Mouse (Mus musculus) urinary bladder, postnatal 4 days (tissue): Measurements from ENCODE around the gene Pknox2.

Experiments
- DNase-seq, 2 experiments: peaks; one replicate each; pipeline ENCODE4 v3.0.0; 2021 to 2022; ENCODE audit warnings: low spot score in 2 of 2

Pknox2 gene

DNA sequence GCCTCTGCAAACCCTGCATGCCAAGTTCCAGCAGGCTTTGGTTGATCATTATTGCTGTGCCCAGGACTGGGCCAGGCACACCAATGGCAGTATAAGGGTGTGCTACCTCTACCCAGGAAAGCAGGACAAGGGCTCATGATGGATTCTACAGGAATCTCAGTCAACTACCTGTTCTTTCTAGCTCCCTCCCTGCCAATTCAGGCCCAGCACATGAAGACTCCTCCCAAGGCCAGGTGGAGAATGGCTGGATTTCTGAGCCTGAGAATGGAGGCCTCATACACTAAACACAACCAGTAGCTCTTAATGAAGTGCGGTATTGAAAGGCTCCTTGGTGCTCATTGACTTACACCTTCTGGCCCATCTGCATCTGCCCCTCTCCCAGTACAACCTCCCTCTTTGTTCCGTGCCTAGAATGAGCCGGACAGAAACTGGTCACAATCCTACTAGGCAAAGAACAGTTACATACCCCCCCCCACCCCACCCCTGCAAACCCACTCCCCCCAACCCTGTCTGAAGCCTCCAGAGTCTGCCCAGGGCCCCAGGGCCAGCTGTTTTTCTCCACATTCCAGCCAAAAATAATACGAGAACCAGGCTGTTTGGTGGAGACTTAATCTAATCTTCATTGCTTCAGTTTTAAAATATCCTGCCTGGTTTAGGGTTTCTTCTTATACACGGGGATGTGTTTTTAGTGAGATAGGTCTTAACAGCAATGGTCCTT is 6.6 kb downstream of the Pknox2 start:
- peak; percentile 15 to 45 for DNase-seq

DNA sequence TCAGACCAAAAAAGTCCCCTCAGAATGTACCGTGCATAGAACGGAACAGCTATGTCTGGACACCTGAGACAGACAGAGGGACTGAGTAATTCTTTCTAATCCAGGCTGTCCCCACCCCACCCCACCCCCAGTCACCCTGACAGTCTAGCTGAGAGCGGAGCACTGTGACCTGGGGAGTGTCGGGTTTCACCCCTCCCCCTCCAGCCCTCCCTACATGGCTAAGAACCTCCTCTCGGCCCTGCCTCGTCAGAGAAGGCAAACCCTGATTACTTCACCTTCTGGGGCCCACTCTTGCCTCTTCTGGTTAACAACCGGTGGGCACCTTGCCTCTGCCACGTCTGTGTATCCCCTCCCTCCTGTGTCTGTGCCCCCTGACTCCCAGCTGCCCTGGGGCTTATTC is 7.7 kb downstream of the Pknox2 start:
- peak in 1 of 2 experiments; percentile 62 for DNase-seq

GRCm38 (mm10) chr9:37138883-37139282 is 8.3 kb downstream of the Pknox2 start:
- DNase-seq, result no peak

DNA sequence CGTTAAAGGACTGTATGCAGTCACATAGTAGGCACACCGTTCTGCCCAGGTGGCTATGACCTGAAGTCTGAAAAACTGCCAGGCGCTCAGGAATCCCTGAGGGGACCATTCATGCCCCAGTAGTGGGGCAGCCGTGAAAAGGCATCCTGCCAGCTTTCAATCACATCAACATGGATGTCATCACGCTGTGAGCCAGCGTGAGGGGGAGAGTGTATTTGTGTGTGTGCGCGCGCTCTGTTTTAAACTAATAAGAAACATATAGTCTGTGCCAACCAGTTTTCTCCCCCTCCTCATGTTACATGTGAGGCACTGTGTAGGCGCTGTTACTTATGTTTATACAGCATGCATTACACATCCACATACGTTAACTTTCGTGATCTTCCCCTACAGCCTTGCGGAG is 10.9 kb downstream of the Pknox2 start:
- DNase-seq, result no peak

DNA sequence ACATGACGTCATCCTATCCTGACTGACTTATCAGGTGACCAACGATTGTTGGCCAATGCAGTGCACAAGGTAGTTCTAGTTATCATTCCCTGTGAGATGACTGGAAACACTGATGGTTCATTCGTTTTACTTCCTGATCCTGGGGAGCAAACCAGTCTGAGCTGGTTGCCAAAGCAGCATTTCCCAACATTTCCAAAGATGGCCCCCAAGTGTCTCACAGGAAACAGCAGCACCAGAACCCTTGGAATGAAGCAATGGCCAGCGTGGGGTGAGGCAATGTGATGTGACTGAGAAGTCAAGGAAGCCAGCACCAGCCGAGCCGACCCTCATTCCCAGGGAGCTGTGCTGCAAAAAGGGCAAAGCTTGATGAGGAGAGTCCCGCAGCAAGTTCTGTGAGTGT is 13.7 kb downstream of the Pknox2 start:
- DNase-seq, result no peak

DNA sequence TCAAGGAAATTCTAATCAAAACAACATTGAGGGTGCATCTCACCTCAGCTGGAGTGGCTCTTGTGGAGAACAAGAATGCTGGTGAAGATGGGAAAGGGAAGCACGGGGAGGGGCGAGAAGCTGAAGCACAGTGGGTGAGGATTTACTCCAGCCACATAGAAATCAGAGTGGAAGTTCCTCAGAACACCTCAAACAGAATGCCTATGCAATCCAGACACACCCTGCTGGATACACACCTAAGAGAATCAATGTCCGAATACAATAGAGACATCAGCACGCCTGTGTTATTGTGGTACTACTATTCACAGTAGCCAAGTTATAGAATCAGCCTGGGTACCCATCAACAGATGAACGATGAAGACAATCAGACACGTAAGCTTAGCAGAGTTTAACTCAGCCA is 18.2 kb downstream of the Pknox2 start:
- no peak for DNase-seq

GRCm38 (mm10) chr9:37126197-37126596 is 21.0 kb downstream of the Pknox2 start:
- no peak for DNase-seq

- DNase-seq, result no peak
These were observed 22.3 kb downstream of the Pknox2 start for GRCm38 (mm10) chr9:37124696-37125480.

DNA sequence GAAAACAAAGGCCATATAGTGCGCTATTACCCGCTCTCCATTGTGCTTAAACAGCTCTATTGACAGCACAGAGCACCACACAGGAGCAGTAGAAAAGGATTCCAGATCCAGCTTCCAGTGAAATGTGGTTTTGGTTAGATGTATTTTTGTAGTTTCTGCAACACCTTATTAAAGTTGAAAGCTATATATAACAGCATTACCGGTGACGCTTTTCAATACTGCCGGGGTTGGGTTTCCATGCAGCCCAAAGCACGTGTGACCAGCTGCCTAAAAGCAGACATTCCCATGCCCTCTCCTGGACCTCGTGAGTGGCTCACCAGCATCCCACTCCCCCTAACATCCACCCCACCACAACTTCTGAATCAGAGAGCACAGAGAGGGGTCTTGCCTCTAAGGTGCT is 23.8 kb downstream of the Pknox2 start:
- DNase-seq, result no peak

GRCm38 (mm10) chr9:37122971-37123370 is 24.2 kb downstream of the Pknox2 start:
- DNase-seq, result no peak

- DNase-seq, result no peak
These were observed 24.8 kb downstream of the Pknox2 start for GRCm38 (mm10) chr9:37122381-37122780.

DNA sequence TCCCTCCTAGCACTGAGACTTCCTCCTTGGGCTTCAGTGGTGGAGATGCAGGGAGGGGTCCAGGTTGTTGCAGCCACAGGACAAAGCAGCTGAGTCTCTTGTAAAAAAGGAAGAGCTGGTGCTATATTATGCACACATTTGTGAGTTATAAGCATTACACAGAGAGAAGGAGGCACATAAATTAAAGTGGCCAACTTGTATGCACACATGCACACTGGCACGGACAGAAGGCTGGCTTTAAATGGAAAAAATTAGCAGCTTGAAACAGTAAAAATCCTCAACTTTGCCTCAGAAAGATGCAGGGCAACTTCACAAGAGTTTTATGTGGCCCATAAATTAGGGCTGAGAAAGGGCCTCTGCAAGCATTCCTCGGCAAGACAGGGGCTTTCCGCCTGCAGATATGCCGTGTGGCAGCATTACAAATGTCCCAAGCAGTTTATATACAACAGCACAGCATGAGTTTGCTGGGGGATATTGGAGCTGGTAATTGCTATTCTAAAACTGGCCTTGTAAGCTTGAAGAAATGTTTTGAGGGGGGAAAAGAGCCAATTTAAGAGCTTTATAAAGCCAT is 25.4 kb downstream of the Pknox2 start:
- DNase-seq, result no peak

GRCm38 (mm10) chr9:37120801-37121200 is 26.4 kb downstream of the Pknox2 start:
- DNase-seq, result peak in 1 of 2 experiments; percentile 53

GRCm38 (mm10) chr9:37117529-37117928 is 29.7 kb downstream of the Pknox2 start:
- DNase-seq, result no peak

- DNase-seq, result no peak
These were observed 30.4 kb downstream of the Pknox2 start for GRCm38 (mm10) chr9:37116632-37117413.

DNA sequence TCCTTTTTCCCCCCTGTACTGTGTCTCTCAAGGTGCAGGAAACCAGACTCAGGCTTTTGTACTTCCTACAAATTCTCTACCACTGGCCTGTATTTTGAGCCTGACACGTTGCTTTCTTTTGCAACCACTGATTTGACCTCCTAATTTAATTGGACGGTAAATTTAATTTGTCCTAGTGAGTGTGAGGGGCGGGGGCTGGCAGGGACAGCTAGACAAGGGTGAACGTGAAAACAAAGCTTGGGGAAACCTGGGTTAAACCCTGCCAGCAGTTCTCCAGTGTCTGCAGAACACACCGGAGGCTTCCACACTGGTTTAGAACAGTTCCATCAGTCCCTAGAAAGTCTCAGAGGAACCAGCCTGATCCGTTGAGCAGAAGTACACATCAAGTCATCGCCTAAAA is 31.4 kb downstream of the Pknox2 start:
- DNase-seq, result no peak

- DNase-seq, result no peak
These were observed 32.6 kb downstream of the Pknox2 start for GRCm38 (mm10) chr9:37114286-37115267.

GRCm38 (mm10) chr9:37107546-37107945 is 39.7 kb downstream of the Pknox2 start:
- DNase-seq, result no peak

GRCm38 (mm10) chr9:37106808-37107207 is 40.4 kb downstream of the Pknox2 start:
- DNase-seq, result no peak

DNA sequence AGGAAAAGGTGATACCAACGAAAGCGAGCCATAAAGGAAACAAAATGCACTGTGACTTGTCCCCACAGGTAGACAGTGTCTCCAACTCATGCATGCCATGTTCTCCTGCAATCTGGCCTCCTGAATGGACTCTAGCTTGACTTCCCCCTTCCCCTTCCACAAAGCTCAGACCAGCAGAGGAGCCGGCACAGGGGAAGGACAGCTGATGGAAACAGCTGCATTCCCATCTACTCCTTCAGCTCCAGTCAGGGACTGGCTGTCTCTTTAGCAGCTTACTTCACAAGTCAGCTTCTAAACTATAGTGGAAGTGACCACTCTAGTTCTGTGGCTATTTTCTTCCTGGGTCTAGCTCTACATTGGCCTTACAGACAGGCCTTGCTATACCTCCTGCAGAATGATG is 43.0 kb downstream of the Pknox2 start:
- no peak for DNase-seq

GRCm38 (mm10) chr9:37103778-37104177 is 43.4 kb downstream of the Pknox2 start:
- no peak for DNase-seq
